Comparison of ENCODE assay signal across 9 mouse cellular contexts in the genomic region with DNA sequence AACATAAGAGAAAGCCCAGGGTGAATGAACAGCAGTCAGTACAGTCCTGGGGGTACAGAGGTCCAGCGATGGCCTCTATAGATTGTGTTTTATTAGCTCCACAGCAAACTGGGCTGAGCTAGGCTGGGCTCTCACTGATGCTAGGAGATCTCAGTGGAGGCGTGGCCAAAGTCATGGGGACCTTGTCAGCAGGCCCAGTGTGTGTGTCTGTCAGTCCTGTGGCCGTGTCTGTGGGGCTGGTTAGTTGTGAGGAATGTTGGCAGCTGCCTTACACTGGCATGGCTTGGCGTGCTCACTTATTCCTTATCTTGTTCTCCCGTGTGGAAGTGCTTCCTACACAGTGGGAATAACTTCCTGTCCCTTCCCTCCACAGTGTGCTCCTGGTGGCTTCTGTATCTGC. TPM values are rescaled to one million over a fixed set of nuclear protein-coding genes. Genes with fewer than 3 reads are reported as not detected.
DNase-seq lines count a peak whose midpoint lies in the region; ATAC-seq and TF ChIP-seq lines count a peak whose summit lies in the region.
"Had no signal": no experiment of that assay in that cellular context is flagged by ENCODE, and none has a peak within 500 bp of the region (broad histone marks: within the 10 kb centered on the region; RNA-seq: fewer than 3 reads in every experiment).

No protein-coding gene starts in this region.

- no peak overlapping the region for H3K9ac ChIP-seq in liver, postnatal 0 days (replicated peaks)
- H3K9ac ChIP-seq in heart, postnatal 0 days (replicated peaks; ENCODE audit: low read depth, low read length): no peak overlapping the region
- no peak overlapping the region for H3K9ac ChIP-seq in liver, embryonic 16.5 days (ENCODE audit: low read depth, low read length)

- H3K36me3 ChIP-seq in liver, postnatal 0 days (replicated peaks; ENCODE audit: insufficient read depth, low read length): peaks cover 38% of the 10 kb centered on the region
- H3K36me3 ChIP-seq in heart, postnatal 0 days (replicated peaks; ENCODE audit: control insufficient read depth, insufficient read depth, low read length): peaks cover 36% of the 10 kb centered on the region
- H3K36me3 ChIP-seq in liver, embryonic 16.5 days (ENCODE audit: control insufficient read depth, insufficient read depth): peaks cover 3% of the 10 kb centered on the region; the same call in 1 of the 2 replicates
- H3K36me3 ChIP-seq in thymus, adult 2 months (ENCODE audit: control insufficient read depth, insufficient read depth, low read length): peaks cover 4% of the 10 kb centered on the region; the same call in 1 of the 2 replicates

- ATAC-seq in cerebellum, adult (ENCODE audit: insufficient number of reproducible peaks, low FRiP score, low TSS enrichment): no peak
- no peak for ATAC-seq in liver, postnatal 0 days
- ATAC-seq in heart, postnatal 0 days (ENCODE audit: insufficient read depth, low read depth): peak; percentile 22; the same call in 1 of the 2 replicates
- no peak for ATAC-seq in liver, embryonic 16.5 days (ENCODE audit: low read depth)
- ATAC-seq: forebrain, embryonic 16.5 days had no signal

- no peak for TF ChIP-seq EP300 in liver, postnatal 0 days (IDR thresholded peaks at IDR 0.05; ENCODE audit: low read depth)
- TF ChIP-seq EP300 in heart, postnatal 0 days (IDR thresholded peaks at IDR 0.05; ENCODE audit: low read depth): no peak

- TF ChIP-seq POLR2A in thymus, adult 2 months (IDR thresholded peaks at IDR 0.05; ENCODE audit: control insufficient read depth, extremely low read depth, insufficient read depth, low read length, poor library complexity): no peak

- peak; percentile 29 for DNase-seq in cerebellum, adult 11-12 months
- peak; percentile 43 for DNase-seq in liver
- no peak for DNase-seq in liver, postnatal 0 days
- DNase-seq in heart, postnatal 0 days (ENCODE audit: low spot score): peak; percentile 29
- no peak for DNase-seq in adrenal gland, adult 8-10 months
- DNase-seq in thymus, adult 2 months: no peak

- H3K4me2 ChIP-seq in liver, postnatal 0 days (ENCODE audit: low read depth, low read length): no peak overlapping the region
- no peak overlapping the region for H3K4me2 ChIP-seq in heart, postnatal 0 days (ENCODE audit: low read depth, low read length)
- no peak overlapping the region for H3K4me2 ChIP-seq in liver, embryonic 16.5 days (ENCODE audit: low read depth, low read length)

- no peak overlapping the region for H3K27ac ChIP-seq in liver, postnatal 0 days (ENCODE audit: low read depth)
- H3K27ac ChIP-seq in heart, postnatal 0 days (ENCODE audit: low read depth): peak overlapping the region; percentile 50
- H3K27ac ChIP-seq in liver, embryonic 16.5 days (ENCODE audit: low read length): peak overlapping the region; percentile 11; the same call in 1 of the 2 replicates
- no peak overlapping the region for H3K27ac ChIP-seq in thymus, adult 2 months (ENCODE audit: control insufficient read depth, insufficient read depth, low read length)

- H3K27me3 ChIP-seq in liver, postnatal 0 days (ENCODE audit: insufficient read depth, low read length): 0 out of 2 replicates have a peak, but pooled peaks cover 5% of the 10 kb centered on the region
- peaks cover 8% of the 10 kb centered on the region; the same call in 1 of the 2 replicates for H3K27me3 ChIP-seq in heart, postnatal 0 days (ENCODE audit: control insufficient read depth, insufficient read depth, low read length)
- peaks cover 3% of the 10 kb centered on the region for H3K27me3 ChIP-seq in liver, embryonic 16.5 days (ENCODE audit: control insufficient read depth, insufficient read depth, low read depth, low read length)
- no peaks in the 10 kb centered on the region for H3K27me3 ChIP-seq in thymus, adult 2 months (ENCODE audit: control insufficient read depth, insufficient read depth, low read length)

- H3K4me1 ChIP-seq in liver, postnatal 0 days (ENCODE audit: insufficient read depth): peaks cover 11% of the 10 kb centered on the region
- peaks cover 17% of the 10 kb centered on the region for H3K4me1 ChIP-seq in heart, postnatal 0 days (ENCODE audit: control insufficient read depth, insufficient read depth)
- peaks cover 22% of the 10 kb centered on the region for H3K4me1 ChIP-seq in liver, embryonic 16.5 days (ENCODE audit: control insufficient read depth, low read depth, low read length)
- H3K4me1 ChIP-seq in thymus, adult 2 months (replicated peaks; ENCODE audit: control insufficient read depth, insufficient read depth, low read length): peaks cover 10% of the 10 kb centered on the region

- WGBS in liver, postnatal 0 days (ENCODE audit: insufficient replicate concordance): 69% methylated on average over 5 of the region's 5 CpGs
- 34% methylated on average over 5 of the region's 5 CpGs for WGBS in heart, postnatal 0 days
- 60% methylated on average over 5 of the region's 5 CpGs for WGBS in liver, embryonic 16.5 days (ENCODE audit: insufficient replicate concordance)
- 92% methylated on average over 5 of the region's 5 CpGs for WGBS in thymus, adult 2 months

- no peak for TF ChIP-seq CTCF in liver, postnatal 0 days (IDR thresholded peaks at IDR 0.05; ENCODE audit: low read depth)
- no peak for TF ChIP-seq CTCF in heart, postnatal 0 days (IDR thresholded peaks at IDR 0.05; ENCODE audit: low read depth)
- no peak for TF ChIP-seq CTCF in thymus, adult 2 months (IDR thresholded peaks at IDR 0.05; ENCODE audit: borderline replicate concordance, control insufficient read depth, extremely low read depth, insufficient read depth, low read length, poor library complexity)

- H3K4me3 ChIP-seq in liver, postnatal 0 days (ENCODE audit: low read depth, low read length): no peak overlapping the region
- no peak overlapping the region for H3K4me3 ChIP-seq in heart, postnatal 0 days (ENCODE audit: low read depth, low read length)
- no peak overlapping the region for H3K4me3 ChIP-seq in liver, embryonic 16.5 days (ENCODE audit: low read depth, low read length)
- no peak overlapping the region for H3K4me3 ChIP-seq in thymus, adult 2 months (ENCODE audit: control insufficient read depth, insufficient read depth, low read length)

- H3K9me3 ChIP-seq in liver, postnatal 0 days (ENCODE audit: low read length): no peaks in the 10 kb centered on the region
- H3K9me3 ChIP-seq in heart, postnatal 0 days (replicated peaks; ENCODE audit: control insufficient read depth, low read length): no peaks in the 10 kb centered on the region
- H3K9me3 ChIP-seq in liver, embryonic 16.5 days (replicated peaks; ENCODE audit: control insufficient read depth, low read length): no peaks in the 10 kb centered on the region

RNA-seq across cellular contexts. Expression of a gene that starts 2.2 kb away (rescaled TPM):
- polyA plus RNA-seq in liver, postnatal 0 days (2015; fragmentation: Nextera tagmentation; extraction: Ambion mirVana): 65.3 and 67.4 TPM in 2 replicates
- 175 and 197 TPM in 2 replicates for total RNA-seq in heart, postnatal 0 days (2014; rRNA removed; ENCODE audit: low replicate concordance)
- polyA plus RNA-seq in heart, postnatal 0 days (2015; fragmentation: Nextera tagmentation; extraction: Ambion mirVana): 149 and 154 TPM in 2 replicates
- 65.9 TPM in 2 replicates for polyA plus RNA-seq in liver, embryonic 16.5 days (2015; fragmentation: Nextera tagmentation; extraction: Ambion mirVana)
- 100 to 1,000 TPM; 175 to 202 (median 198) TPM for total RNA-seq in adrenal gland, adult 8-10 months (2022)
- 168 and 200 TPM in 2 replicates for polyA plus RNA-seq in thymus, adult 2 months (2012; rRNA removed)

RNA-seq across cellular contexts. Expression of a gene that starts 5.3 kb away (rescaled TPM):
- 0.06 TPM in 2 replicates for polyA plus RNA-seq in liver, postnatal 0 days (2015; fragmentation: Nextera tagmentation; extraction: Ambion mirVana)
- total RNA-seq in heart, postnatal 0 days (2014; rRNA removed; ENCODE audit: low replicate concordance): 0.12 and 0.27 TPM in 2 replicates
- 0.11 and 0.23 TPM in 2 replicates for polyA plus RNA-seq in heart, postnatal 0 days (2015; fragmentation: Nextera tagmentation; extraction: Ambion mirVana)
- polyA plus RNA-seq in liver, embryonic 16.5 days (2015; fragmentation: Nextera tagmentation; extraction: Ambion mirVana): 0.09 and 0.11 TPM in 2 replicates
- 10 to 100 TPM in 3 of 4 experiments, 1 to 10 TPM in 1; 6.8 to 18.6 (median 14.5) TPM for total RNA-seq in adrenal gland, adult 8-10 months (2022)
- 1.2 and 1.5 TPM in 2 replicates for polyA plus RNA-seq in thymus, adult 2 months (2012; rRNA removed)

RNA-seq across cellular contexts. Expression of a gene that starts 20.4 kb away (rescaled TPM):
- polyA plus RNA-seq in liver, postnatal 0 days (2015; fragmentation: Nextera tagmentation; extraction: Ambion mirVana): 5.3 and 5.7 TPM in 2 replicates
- 8.3 and 8.7 TPM in 2 replicates for total RNA-seq in heart, postnatal 0 days (2014; rRNA removed; ENCODE audit: low replicate concordance)
- 6.5 and 6.9 TPM in 2 replicates for polyA plus RNA-seq in heart, postnatal 0 days (2015; fragmentation: Nextera tagmentation; extraction: Ambion mirVana)
- 5.7 and 6.5 TPM in 2 replicates for polyA plus RNA-seq in liver, embryonic 16.5 days (2015; fragmentation: Nextera tagmentation; extraction: Ambion mirVana)
- 10 to 100 TPM; 43.1 to 84.1 (median 62.3) TPM for total RNA-seq in adrenal gland, adult 8-10 months (2022)
- polyA plus RNA-seq in thymus, adult 2 months (2012; rRNA removed): 124 and 151 TPM in 2 replicates

RNA-seq across cellular contexts. Expression of a gene that starts 43.2 kb away (rescaled TPM):
- polyA plus RNA-seq in liver, postnatal 0 days (2015; fragmentation: Nextera tagmentation; extraction: Ambion mirVana): 51.3 and 62.3 TPM in 2 replicates
- total RNA-seq in heart, postnatal 0 days (2014; rRNA removed; ENCODE audit: low replicate concordance): 48.9 and 68.9 TPM in 2 replicates
- 62.4 and 64.6 TPM in 2 replicates for polyA plus RNA-seq in heart, postnatal 0 days (2015; fragmentation: Nextera tagmentation; extraction: Ambion mirVana)
- polyA plus RNA-seq in liver, embryonic 16.5 days (2015; fragmentation: Nextera tagmentation; extraction: Ambion mirVana): 100 and 109 TPM in 2 replicates
- total RNA-seq in adrenal gland, adult 8-10 months (2022): 100 to 1,000 TPM in 1 of 4 experiments, 10 to 100 TPM in 3; 79.7 to 107 (median 92.0) TPM
- 65.8 and 77.2 TPM in 2 replicates for polyA plus RNA-seq in thymus, adult 2 months (2012; rRNA removed)

RNA-seq across cellular contexts. Expression of a gene that starts 53.4 kb away (rescaled TPM):
- polyA plus RNA-seq in liver, postnatal 0 days (2015; fragmentation: Nextera tagmentation; extraction: Ambion mirVana): 13.5 and 14.8 TPM in 2 replicates
- total RNA-seq in heart, postnatal 0 days (2014; rRNA removed; ENCODE audit: low replicate concordance): 0.73 and 0.97 TPM in 2 replicates
- 1.4 and 1.8 TPM in 2 replicates for polyA plus RNA-seq in heart, postnatal 0 days (2015; fragmentation: Nextera tagmentation; extraction: Ambion mirVana)
- polyA plus RNA-seq in liver, embryonic 16.5 days (2015; fragmentation: Nextera tagmentation; extraction: Ambion mirVana): 12.2 and 13.2 TPM in 2 replicates
- total RNA-seq in adrenal gland, adult 8-10 months (2022): 1 to 10 TPM; 2.2 to 5.0 (median 3.6) TPM
- 105 and 111 TPM in 2 replicates for polyA plus RNA-seq in thymus, adult 2 months (2012; rRNA removed)

Comparison
In these comparisons a context has a peak if more than half of its experiments do, and no peak if none do; other contexts are left out.
1. DNase-seq: peak in cerebellum, adult 11-12 months (single experiment), liver (single experiment) and heart, postnatal 0 days (single experiment); none in liver, postnatal 0 days (single experiment), adrenal gland, adult 8-10 months (single experiment) and thymus, adult 2 months (single experiment).
2. H3K27ac ChIP-seq: peak in heart, postnatal 0 days (single experiment) and liver, embryonic 16.5 days (single experiment); none in liver, postnatal 0 days (single experiment) and thymus, adult 2 months (single experiment).
3. RNA of a gene that starts 20.4 kb away (polyA plus RNA-seq): 124 to 151 TPM in thymus, adult 2 months; 6.5 to 6.9 TPM in heart, postnatal 0 days, 5.7 to 6.5 TPM in liver, embryonic 16.5 days and 5.3 to 5.7 TPM in liver, postnatal 0 days; every median in the first group is over 10 times any median in the second.